Mouse (Mus musculus): ENCODE measurements around the gene Smarcd2.

Gene Smarcd2

GRCm38 (mm10) chr11:106272644-106273310 is at the start of gene Smarcd2:
TSS of gene Smarcd2 (minus strand) at chr11:106272972.
- peak; percentile 100 for DNase-seq

- DNase-seq = no peak
Measured at GRCm38 (mm10) chr11:106318406-106319366, 45.9 kb upstream of the Smarcd2 start.

- DNase-seq = no peak
Measured at GRCm38 (mm10) chr11:106317801-106318200, 45.0 kb upstream of the Smarcd2 start.

- DNase-seq = no peak
Measured at GRCm38 (mm10) chr11:106316416-106316815, 43.6 kb upstream of the Smarcd2 start.

- DNase-seq = no peak
Measured at GRCm38 (mm10) chr11:106314333-106314812, 41.6 kb upstream of the Smarcd2 start, which contains the start of gene Cd79b. TSS of gene Cd79b (minus strand) at chr11:106314762.

GRCm38 (mm10) chr11:106313533-106313932 is 40.8 kb upstream of the Smarcd2 start:
- DNase-seq = no peak

GRCm38 (mm10) chr11:106310123-106310522 is 37.4 kb upstream of the Smarcd2 start:
- DNase-seq = no peak

GRCm38 (mm10) chr11:106308162-106308561 is 35.4 kb upstream of the Smarcd2 start:
- DNase-seq = no peak

- no peak for DNase-seq
Measured at GRCm38 (mm10) chr11:106307432-106307831, 34.7 kb upstream of the Smarcd2 start.

GRCm38 (mm10) chr11:106306758-106307157 is 34.0 kb upstream of the Smarcd2 start:
- DNase-seq = no peak

GRCm38 (mm10) chr11:106306065-106306385 is 33.3 kb upstream of the Smarcd2 start:
- no peak for DNase-seq

GRCm38 (mm10) chr11:106305348-106306064 is 32.7 kb upstream of the Smarcd2 start:
- no peak for DNase-seq

- peak; percentile 57 for DNase-seq
Measured at GRCm38 (mm10) chr11:106302634-106303033, 29.9 kb upstream of the Smarcd2 start.

GRCm38 (mm10) chr11:106301765-106302164 is 29.0 kb upstream of the Smarcd2 start, which contains the start of gene Gh:
TSS of gene Gh (minus strand) at chr11:106301865.
- no peak for DNase-seq

- no peak for DNase-seq
Measured at GRCm38 (mm10) chr11:106291861-106292260, 19.1 kb upstream of the Smarcd2 start.

- no peak for DNase-seq
Measured at GRCm38 (mm10) chr11:106290376-106290775, 17.6 kb upstream of the Smarcd2 start.

GRCm38 (mm10) chr11:106289369-106289768 is 16.6 kb upstream of the Smarcd2 start:
- peak; percentile 66 for DNase-seq

- no peak for DNase-seq
Measured at GRCm38 (mm10) chr11:106286987-106287386, 14.2 kb upstream of the Smarcd2 start.

- DNase-seq = no peak
Measured at GRCm38 (mm10) chr11:106286206-106286605, 13.4 kb upstream of the Smarcd2 start.

GRCm38 (mm10) chr11:106284126-106284525 is 11.4 kb upstream of the Smarcd2 start:
- DNase-seq = no peak

- DNase-seq = no peak
Measured at GRCm38 (mm10) chr11:106283371-106283770, 10.6 kb upstream of the Smarcd2 start.

GRCm38 (mm10) chr11:106282452-106282851 is 9.7 kb upstream of the Smarcd2 start:
- DNase-seq = no peak

GRCm38 (mm10) chr11:106276454-106276853 is 3.7 kb upstream of the Smarcd2 start, which contains the start of gene Tcam1:
TSS of gene Tcam1 (plus strand) at chr11:106276672.
- peak; percentile 96 for DNase-seq
